Mouse (Mus musculus) hematopoietic multipotent progenitor cell, adult 10-12 weeks (in vitro differentiated cells): Measurements from ENCODE around the gene Mpp3. TPM values are rescaled to one million over a fixed set of nuclear protein-coding genes. Genes with fewer than 3 reads are reported as not detected.

Experiments used
- polyA plus RNA-seq: library from polyadenylated mRNA; stranded (reverse); fragments of >175 nt; gene quantifications from 2 replicates; pipeline ENCODE4 v1.2.3, GENCODE M21; 2012; ENCODE audit warnings: low replicate concordance

Gene Mpp3
- 0.05 and 0.06 TPM in 2 replicates for polyA plus RNA-seq

DNA sequence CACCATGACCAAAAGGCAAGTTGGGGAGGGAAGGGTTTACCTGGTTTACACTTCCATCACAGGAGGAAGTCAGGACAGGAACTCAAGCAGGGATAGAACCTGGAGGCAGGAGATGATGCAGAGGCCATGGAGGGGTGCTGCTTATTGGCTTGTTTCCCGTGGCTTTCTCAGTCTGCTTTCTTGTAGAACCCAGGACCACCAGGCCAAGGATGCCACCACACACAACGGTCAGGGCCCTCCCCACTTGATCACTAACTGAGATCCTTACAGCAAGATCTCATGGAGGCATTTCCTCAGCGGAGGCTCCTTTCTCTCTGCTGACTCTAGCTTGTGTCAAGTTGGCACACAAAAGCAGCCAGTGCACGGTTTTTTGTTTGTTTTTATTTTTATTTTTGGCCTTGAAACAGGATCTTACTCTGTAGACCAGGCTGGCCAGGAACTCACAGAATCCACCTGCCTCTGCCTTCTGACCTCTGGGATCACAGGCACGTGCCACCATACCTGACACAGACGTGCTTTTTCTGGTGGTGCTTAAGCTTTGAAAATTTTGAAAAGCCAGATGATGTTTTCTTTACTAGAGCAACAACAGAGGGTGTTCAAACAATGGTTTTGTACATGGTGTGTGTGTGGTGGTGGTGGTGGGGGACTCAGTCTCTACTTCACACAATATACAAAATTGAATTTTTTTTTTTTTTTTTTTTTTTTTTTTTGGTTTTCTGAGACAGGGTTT, at the start of gene Mpp3:
Gene Mpp3 (minus strand): TSS at position 375 of the 730 bp plus-strand sequence.

DNA sequence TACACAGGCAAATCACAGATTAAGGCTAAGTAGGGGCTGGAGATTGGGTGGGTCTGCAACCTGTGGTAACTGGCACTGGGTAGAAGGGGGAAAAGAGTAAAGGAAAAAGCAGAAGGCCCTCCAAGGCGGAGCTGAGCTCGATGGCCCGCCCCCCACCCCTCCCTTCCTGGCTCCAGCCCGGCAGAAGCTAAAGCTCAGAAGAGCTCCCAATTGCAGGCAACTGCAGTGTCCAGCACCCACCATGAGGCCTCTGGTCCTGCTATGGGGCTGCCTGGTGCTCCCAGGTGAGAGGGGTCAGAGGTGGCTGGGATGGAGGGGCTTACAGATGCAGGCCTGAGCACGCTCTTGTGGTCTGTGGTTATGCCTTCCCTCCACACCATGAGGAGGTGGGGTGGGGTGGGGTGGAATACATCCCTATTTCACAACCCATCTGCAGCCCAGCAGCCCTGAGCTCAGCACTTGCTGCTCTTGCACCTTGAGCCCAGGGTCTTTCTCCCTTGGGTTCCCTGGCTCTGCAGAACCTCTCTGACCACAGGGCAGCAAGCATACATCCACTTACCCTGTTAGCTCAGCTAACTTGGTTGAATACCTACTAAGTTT, 13.2 kb upstream of the Mpp3 start, which contains the start of gene Cd300lg:
Gene Cd300lg (plus strand): TSS at position 160 of the 600 bp plus-strand sequence.

GRCm38 (mm10) chr11:101986913-101987312, 41.3 kb downstream of the Mpp3 start, which contains the start of gene Dusp3:
Gene Dusp3, minus strand, starts transcription at chr11:101987013.

GRCm38 (mm10) chr11:101984054-101985025, 43.9 kb downstream of the Mpp3 start, which contains the start of gene Cfap97d1:
Gene Cfap97d1, plus strand, starts transcription at chr11:101984279.

DNA sequence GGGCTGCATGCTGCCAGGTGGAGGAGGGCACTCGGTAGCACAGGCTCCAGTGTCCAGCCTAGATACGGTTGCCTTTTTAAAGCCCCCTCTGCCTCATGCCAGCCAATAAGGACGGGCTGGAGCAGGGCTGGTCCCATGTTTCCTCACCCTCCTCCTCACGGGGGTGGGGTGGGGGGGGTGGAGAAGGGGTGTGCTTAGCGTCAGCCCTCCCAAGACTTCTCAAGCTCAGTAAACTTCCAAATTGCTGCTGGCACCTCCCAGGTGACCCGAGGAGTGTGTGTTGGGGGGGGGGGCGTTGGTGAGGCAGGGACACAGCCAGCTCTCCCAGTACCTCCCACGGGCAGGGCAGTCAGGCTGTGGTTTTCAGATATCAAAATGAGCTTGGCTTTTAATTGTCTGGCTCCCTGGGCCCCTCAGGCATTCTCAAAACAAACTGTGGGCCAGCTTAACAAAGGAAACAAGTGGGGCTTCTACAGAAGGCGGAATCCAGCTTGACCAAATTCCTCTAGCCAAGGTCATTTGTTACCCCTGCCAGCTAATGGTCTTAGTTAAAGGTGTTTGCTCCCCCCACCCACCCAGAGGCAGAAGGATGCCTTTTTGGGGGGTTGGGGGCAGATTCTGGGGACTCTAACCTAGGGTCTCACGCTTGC, 61.2 kb downstream of the Mpp3 start, which contains the start of gene Sost:
Gene Sost (minus strand): TSS at position 51 of the 650 bp plus-strand sequence.

Other genes with a start within 250 kb of the Mpp3 start
- 0.19 and 0.66 TPM in 2 replicates for gene Etv4, start 243.1 kb downstream of the Mpp3 start, polyA plus RNA-seq
- gene Meox1, start 134.1 kb downstream of the Mpp3 start, polyA plus RNA-seq: not detected in 2 replicates
- gene Sost, start 61.4 kb downstream of the Mpp3 start, polyA plus RNA-seq: not detected in 2 replicates
- gene Cfap97d1, start 44.2 kb downstream of the Mpp3 start, polyA plus RNA-seq: not detected in 2 replicates
- gene Dusp3, start 41.4 kb downstream of the Mpp3 start, polyA plus RNA-seq: 16.2 and 38.6 TPM in 2 replicates
- 0.97 and 1.6 TPM in 2 replicates for gene Cd300lg, start 13.0 kb upstream of the Mpp3 start, polyA plus RNA-seq
- gene Mpp2, start 60.1 kb upstream of the Mpp3 start, polyA plus RNA-seq: 1.7 and 6.2 TPM in 2 replicates
- gene Ppy, start 72.9 kb upstream of the Mpp3 start, polyA plus RNA-seq: not detected in 2 replicates
- gene Pyy, start 79.4 kb upstream of the Mpp3 start, polyA plus RNA-seq: not detected in 2 replicates
- 0.45 TPM in 1 of 2 replicates, not detected in the other for gene Nags, start 117.1 kb upstream of the Mpp3 start, polyA plus RNA-seq
- gene Tmem101, start 127.9 kb upstream of the Mpp3 start, polyA plus RNA-seq: 4.5 and 9.7 TPM in 2 replicates
- gene Lsm12, start 156.8 kb upstream of the Mpp3 start, polyA plus RNA-seq: 80.7 and 88.6 TPM in 2 replicates
- gene G6pc3, start 161.2 kb upstream of the Mpp3 start, polyA plus RNA-seq: 19.6 and 22.2 TPM in 2 replicates
- gene Hdac5, start 201.7 kb upstream of the Mpp3 start, polyA plus RNA-seq: 125 and 273 TPM in 2 replicates
- gene BC030867, start 220.4 kb upstream of the Mpp3 start, polyA plus RNA-seq: 0.09 and 1.5 TPM in 2 replicates
- 0.11 TPM in 1 of 2 replicates, not detected in the other for gene Asb16, start 240.3 kb upstream of the Mpp3 start, polyA plus RNA-seq